Mouse (Mus musculus) liver, embryonic 11.5 days (tissue): ENCODE data around the gene 1810010D01Rik. TPM values are rescaled to one million over a fixed set of nuclear protein-coding genes. Genes with fewer than 3 reads are reported as not detected.

Experiments
- ATAC-seq: fragments of 200-750 bp; cut with Nextera tagmentation; replicated peaks from 2 replicates; pipeline ENCODE4 v1.8.0; 2017; ENCODE audit warnings: moderate number of reproducible peaks, mild to moderate bottlenecking, moderate TSS enrichment, moderate library complexity; ENCODE audit not compliant: low FRiP score
- DNase-seq: peaks from one replicate; pipeline ENCODE4 v3.0.0-alpha.2; 2017; ENCODE audit warnings: low spot score
- H3K27ac ChIP-seq: fragments of 300-500 bp; sonication (generic); 2 replicates; pipeline ENCODE4 v1.5.1; 2014; ENCODE audit warnings: mild to moderate bottlenecking, low read depth, low read length, control low read depth
- H3K27me3 ChIP-seq: fragments of 300-500 bp; sonication (generic); replicated peaks from 2 replicates; pipeline ENCODE4 v1.6.1; 2014; ENCODE audit warnings: low read length, mixed read lengths; ENCODE audit not compliant: control insufficient read depth, insufficient read depth
- H3K36me3 ChIP-seq: fragments of 300-500 bp; sonication (generic); 2 replicates; pipeline ENCODE4 v1.6.1; 2014; ENCODE audit warnings: mild to moderate bottlenecking, low read length, moderate library complexity, mixed read lengths; ENCODE audit not compliant: control insufficient read depth, insufficient read depth
- H3K4me1 ChIP-seq: fragments of 300-500 bp; sonication (generic); replicated peaks from 2 replicates; pipeline ENCODE4 v1.6.1; 2014; ENCODE audit warnings: low read length, mixed read lengths; ENCODE audit not compliant: control insufficient read depth, insufficient read depth
- H3K4me2 ChIP-seq: fragments of 300-500 bp; sonication (generic); 2 replicates; pipeline ENCODE4 v1.6.1; 2014; ENCODE audit warnings: mild to moderate bottlenecking, control low read depth, moderate library complexity
- H3K4me3 ChIP-seq: fragments of 300-500 bp; sonication (generic); 2 replicates; pipeline ENCODE4 v1.5.1; 2014; ENCODE audit warnings: low read depth, low read length, control low read depth
- H3K9ac ChIP-seq: fragments of 300-500 bp; sonication (generic); 2 replicates; pipeline ENCODE4 v1.6.1; 2014; ENCODE audit warnings: low read depth, low read length, control low read depth
- H3K9me3 ChIP-seq: fragments of 300-500 bp; sonication (generic); 2 replicates; pipeline ENCODE4 v1.6.1; 2016; ENCODE audit warnings: low read length, inconsistent platforms, mixed read lengths; ENCODE audit not compliant: control insufficient read depth
- WGBS: fragments of 180-500 bp; shearing (Covaris S2); extraction: QIAGEN DNeasy Blood & Tissue Kit; methylation state at CpG from one replicate; pipeline ENCODE4 v1.1.7; 2014; 5-methylcytosine and 5-hydroxymethylcytosine counted together
- polyA plus RNA-seq: library from polyadenylated mRNA; unstranded; fragments of >200 nt; fragmentation: Nextera tagmentation; extraction: Ambion mirVana; gene quantifications from 2 replicates; pipeline ENCODE4 v1.2.1, GENCODE M21; 2014

1810010D01Rik gene
- polyA plus RNA-seq, 1 experiment from 2014 or later: 0.67 TPM

DNA sequence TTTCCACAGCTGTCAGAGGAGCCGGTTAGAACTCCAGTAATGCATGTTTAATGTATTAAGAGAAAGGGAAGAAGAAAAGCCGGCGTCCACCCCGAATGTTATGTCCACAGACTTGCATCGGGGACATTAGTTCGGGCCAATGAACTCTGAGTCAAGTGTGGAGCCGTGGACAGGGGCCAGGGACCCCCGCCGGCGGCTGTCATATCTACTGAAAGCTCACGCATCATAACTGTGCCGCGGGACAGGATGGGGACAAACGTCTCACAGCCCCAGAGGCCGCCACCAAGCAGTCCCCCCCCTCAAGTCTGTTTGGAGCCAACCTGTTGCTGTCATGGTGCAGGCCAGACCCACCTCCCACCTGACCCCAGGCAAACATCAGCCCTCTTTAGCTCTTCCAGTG, 34.4 kb downstream of the 1810010D01Rik start:
- no peaks in the 10 kb centered on the region for H3K36me3 ChIP-seq
- peaks cover 12% of the 10 kb centered on the region for H3K27me3 ChIP-seq
- H3K4me1 ChIP-seq: no peaks in the 10 kb centered on the region
- ATAC-seq (no peak), DNase-seq (no peak)
- no peak overlapping the region for H3K4me3 ChIP-seq
- H3K4me2 ChIP-seq: no peak overlapping the region
- no peak overlapping the region for H3K27ac ChIP-seq
- WGBS: 72% methylated on average over 15 of the region's 15 CpGs
- no peaks in the 10 kb centered on the region for H3K9me3 ChIP-seq
- H3K9ac ChIP-seq: no peak overlapping the region

DNA sequence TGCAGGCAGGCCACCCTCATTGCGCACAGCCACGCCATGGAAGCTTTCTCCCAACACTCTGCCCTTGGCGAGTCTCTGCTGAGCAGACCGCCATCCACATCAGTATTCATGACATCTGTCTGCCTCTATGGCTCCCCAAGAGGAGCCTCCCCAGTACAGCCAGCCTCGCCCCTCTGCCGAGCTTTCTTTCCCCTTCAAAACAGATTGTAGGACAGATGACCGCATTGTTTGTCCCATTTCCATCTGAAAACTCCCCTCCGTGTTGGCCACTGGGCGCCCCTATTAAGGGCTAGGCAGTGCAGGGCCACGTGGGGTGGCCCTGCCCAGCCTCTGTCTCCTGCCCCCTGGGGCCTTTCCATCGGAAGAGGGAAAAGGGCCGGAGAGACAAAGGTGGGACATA, 34.8 kb downstream of the 1810010D01Rik start:
- Histone ChIP-seq H3K4me3 (no peak overlapping the region), H3K9me3 (no peaks in the 10 kb centered on the region), H3K27me3 (peaks cover 12% of the 10 kb centered on the region), H3K4me1 (no peaks in the 10 kb centered on the region), H3K36me3 (no peaks in the 10 kb centered on the region), H3K4me2 (no peak overlapping the region), H3K27ac (no peak overlapping the region), H3K9ac (no peak overlapping the region)
- 15% methylated on average over 12 of the region's 12 CpGs for WGBS
- no peak for ATAC-seq
- no peak for DNase-seq

DNA sequence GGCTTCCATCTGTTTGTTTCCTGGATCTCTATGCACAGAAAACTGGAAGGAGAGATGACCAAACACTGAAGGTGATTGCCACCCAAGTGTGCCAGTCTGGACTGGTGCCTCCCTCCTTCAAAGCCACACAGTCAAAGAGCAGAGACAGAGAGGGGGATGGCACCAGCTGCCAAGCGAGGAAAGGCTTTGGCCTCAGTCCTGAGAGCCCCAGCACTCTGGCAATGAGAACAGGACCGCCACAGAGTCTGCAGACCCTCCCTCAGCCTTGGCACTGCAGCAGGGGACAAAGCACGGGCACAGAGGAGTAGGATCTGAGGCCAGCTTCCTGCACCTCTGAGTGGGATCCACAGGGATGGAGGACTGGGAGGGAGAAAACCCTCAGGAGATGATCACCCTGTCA, 38.2 kb downstream of the 1810010D01Rik start:
- WGBS: 60% methylated on average over 3 of the region's 3 CpGs
- H3K27me3 ChIP-seq: peaks cover 6% of the 10 kb centered on the region
- DNase-seq (no peak), ATAC-seq (no peak)
- H3K4me1 ChIP-seq: no peaks in the 10 kb centered on the region
- H3K9ac ChIP-seq: no peak overlapping the region
- H3K36me3 ChIP-seq: no peaks in the 10 kb centered on the region
- H3K4me3 ChIP-seq: no peak overlapping the region
- H3K27ac ChIP-seq: no peak overlapping the region
- H3K9me3 ChIP-seq: no peaks in the 10 kb centered on the region
- H3K4me2 ChIP-seq: no peak overlapping the region

DNA sequence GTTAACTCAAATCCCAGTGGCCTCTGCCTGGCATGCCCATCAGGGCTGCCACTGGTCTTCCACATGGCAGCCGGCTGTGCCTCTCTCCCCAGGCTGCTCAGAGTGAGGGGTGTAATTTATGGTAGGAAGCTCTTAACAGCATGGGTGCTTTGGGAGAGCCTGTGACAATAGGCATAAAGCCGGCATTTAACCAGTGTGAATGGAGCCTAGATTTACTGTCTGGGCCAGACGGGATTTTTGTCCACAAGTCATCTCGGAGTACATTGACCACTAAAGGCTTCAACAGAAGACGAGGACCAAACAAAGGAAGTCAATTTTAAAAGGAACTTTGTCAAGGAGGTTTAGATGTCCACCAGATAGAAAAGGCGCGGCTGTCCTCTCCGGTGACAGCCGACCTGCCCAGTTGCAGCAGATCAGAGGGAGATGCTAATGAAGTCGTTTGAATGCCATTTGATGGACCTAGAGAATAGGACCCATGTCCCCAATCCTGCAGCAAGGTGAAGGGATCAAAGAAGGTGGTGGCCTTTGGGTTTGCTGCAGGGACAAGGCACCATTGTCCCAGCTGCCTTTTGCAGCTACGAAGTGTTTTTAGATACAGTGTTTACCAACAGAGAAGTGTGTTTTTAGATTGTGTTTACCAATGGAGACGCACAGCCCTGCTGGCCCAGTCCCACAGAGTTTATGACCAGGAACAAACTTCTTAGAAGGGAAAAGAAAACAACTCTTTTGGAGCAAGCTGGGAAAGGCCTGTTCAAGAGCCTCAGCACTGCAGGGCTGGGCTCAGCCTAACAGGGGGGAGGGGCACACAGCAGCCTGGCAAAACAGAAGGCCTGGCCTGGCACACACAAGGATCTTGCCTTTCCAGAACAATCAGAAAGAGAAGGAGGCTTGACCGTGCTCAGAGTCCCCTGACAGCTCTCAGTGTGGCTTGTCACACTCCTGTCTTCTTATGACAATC, 48.4 kb downstream of the 1810010D01Rik start:
- 59% methylated on average over 13 of the region's 13 CpGs for WGBS
- Histone ChIP-seq H3K36me3 (no peaks in the 10 kb centered on the region), H3K27me3 (no peaks in the 10 kb centered on the region), H3K9me3 (no peaks in the 10 kb centered on the region), H3K4me1 (no peaks in the 10 kb centered on the region), H3K9ac (no peak overlapping the region), H3K4me2 (no peak overlapping the region), H3K4me3 (no peak overlapping the region), H3K27ac (no peak overlapping the region)
- DNase-seq (no peak), ATAC-seq (no peak)

Other genes with a start within 250 kb of the 1810010D01Rik start
- gene Tpcn2, start 75.9 kb upstream of the 1810010D01Rik start, polyA plus RNA-seq: 2.3 and 2.4 TPM in 2 replicates
- 0.08 TPM in 1 of 2 replicates, not detected in the other for gene Mrgprf, start 92.7 kb upstream of the 1810010D01Rik start, polyA plus RNA-seq
- not detected in 2 replicates for gene Mrgprd, start 106.7 kb upstream of the 1810010D01Rik start, polyA plus RNA-seq